Mouse (Mus musculus): ENCODE measurements around the gene Ghr. TPM values are rescaled to one million over a fixed set of nuclear protein-coding genes. Genes with fewer than 3 reads are reported as not detected.

The Ghr gene
- polyA plus RNA-seq (2014; fragmentation: Illumina TruSeq; extraction: RNeasy Lipid Tissue Mini Kit (QIAGEN cat#74804); ENCODE audit: low replicate concordance) = 80.1 TPM

GRCm38 (mm10) chr15:3582807-3583636, at the start of gene Ghr:
Gene Ghr (minus strand): TSS chr15:3583492.

GRCm38 (mm10) chr15:3303426-3303825, 279.9 kb downstream of the Ghr start, which contains the start of gene Ccdc152:
Gene Ccdc152 (minus strand): TSS chr15:3303526.

GRCm38 (mm10) chr15:3268247-3268646, 315.0 kb downstream of the Ghr start, which contains the start of gene Selenop:
Gene Selenop (plus strand): TSS chr15:3268547.

